Mouse (Mus musculus) forebrain, embryonic 16.5 days (tissue): ENCODE data around the gene Sik1. TPM values are rescaled to one million over a fixed set of nuclear protein-coding genes. Genes with fewer than 3 reads are reported as not detected.

Source experiments
- ATAC-seq: fragments of 200-750 bp; cut with Nextera tagmentation; 2 replicates; pipeline ENCODE4 v1.8.0; 2017; ENCODE audit warnings: mild to moderate bottlenecking, moderate library complexity
- H3K27ac ChIP-seq: fragments of 300-500 bp; sonication (generic); 2 replicates; pipeline ENCODE4 v1.5.1; 2014; ENCODE audit warnings: low read length, control low read depth
- H3K27me3 ChIP-seq: fragments of 300-500 bp; sonication (generic); replicated peaks from 2 replicates; pipeline ENCODE4 v1.6.1; 2014; ENCODE audit warnings: low read length; ENCODE audit not compliant: control insufficient read depth, insufficient read depth
- H3K36me3 ChIP-seq: fragments of 300-500 bp; sonication (generic); 2 replicates; pipeline ENCODE4 v1.6.1; 2014; ENCODE audit not compliant: control insufficient read depth, insufficient read depth
- H3K4me1 ChIP-seq: fragments of 300-500 bp; sonication (generic); replicated peaks from 2 replicates; pipeline ENCODE4 v1.6.1; 2014; ENCODE audit warnings: low read length; ENCODE audit not compliant: control insufficient read depth, insufficient read depth
- H3K4me2 ChIP-seq: fragments of 300-500 bp; sonication (generic); 2 replicates; pipeline ENCODE4 v1.6.1; 2014; ENCODE audit warnings: mild to moderate bottlenecking, low read length, control low read depth
- H3K4me3 ChIP-seq: fragments of 300-500 bp; sonication (generic); replicated peaks from 2 replicates; pipeline ENCODE4 v1.5.1; 2014; ENCODE audit warnings: mild to moderate bottlenecking, low read length, control low read depth
- H3K9ac ChIP-seq: fragments of 300-500 bp; sonication (generic); replicated peaks from 2 replicates; pipeline ENCODE4 v1.6.1; 2014; ENCODE audit warnings: low read depth, low read length, control low read depth
- H3K9me3 ChIP-seq: fragments of 300-500 bp; sonication (generic); 2 replicates; pipeline ENCODE4 v1.6.1; 2016; ENCODE audit warnings: low read length; ENCODE audit not compliant: control insufficient read depth
- WGBS: fragments of 180-500 bp; shearing (Covaris S2); extraction: QIAGEN DNeasy Blood & Tissue Kit; methylation state at CpG from one replicate; pipeline ENCODE4 v1.1.7; 2014; 5-methylcytosine and 5-hydroxymethylcytosine counted together
- polyA plus RNA-seq: library from polyadenylated mRNA; unstranded; fragments of >200 nt; fragmentation: Nextera tagmentation; extraction: Ambion mirVana; gene quantifications from 2 replicates; pipeline ENCODE4 v1.2.1, GENCODE M21; 2015

Sik1 gene
- polyA plus RNA-seq, 1 experiment from 2014 or later: 20.1 TPM

- no peak for ATAC-seq
- Histone ChIP-seq H3K4me2 (no peak overlapping the region), H3K27me3 (no peaks in the 10 kb centered on the region), H3K27ac (no peak overlapping the region), H3K4me3 (no peak overlapping the region), H3K9ac (no peak overlapping the region), H3K36me3 (peaks cover 24% of the 10 kb centered on the region), H3K4me1 (no peaks in the 10 kb centered on the region; the same call in 1 of the 2 replicates), H3K9me3 (no peaks in the 10 kb centered on the region)
- WGBS: 90% methylated on average over 3 of the region's 3 CpGs
These were observed 14.2 kb downstream of the Sik1 start for GRCm38 (mm10) chr17:31841453-31841841.

DNA sequence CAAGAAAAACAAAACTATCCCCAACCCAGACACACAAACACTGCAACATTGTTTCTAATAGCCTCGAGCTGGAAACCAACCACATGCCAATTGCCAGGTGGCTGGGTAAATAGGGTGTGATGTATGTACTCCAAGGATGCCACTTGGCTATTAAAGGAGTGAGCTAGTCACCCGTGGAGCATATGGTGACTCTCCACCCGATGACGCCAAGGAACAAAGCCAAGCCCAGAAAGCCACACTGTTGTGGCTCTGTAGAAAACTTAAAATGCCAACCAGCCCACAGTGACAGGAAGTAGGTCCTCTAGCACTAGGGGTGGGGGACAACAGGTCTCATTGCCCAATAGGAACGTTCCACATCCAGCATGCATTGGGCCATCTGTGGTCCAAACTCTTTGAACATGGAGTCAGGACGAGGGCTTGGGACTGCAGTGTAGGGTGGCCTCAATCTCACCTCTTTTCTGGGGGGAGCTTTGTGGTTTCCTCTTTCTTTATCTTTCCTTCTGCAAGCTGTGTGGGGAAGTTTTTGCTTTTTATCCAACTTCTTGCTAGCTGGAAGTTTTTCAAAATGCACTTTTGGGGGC, 15.1 kb downstream of the Sik1 start:
- Histone ChIP-seq H3K9ac (no peak overlapping the region), H3K27ac (no peak overlapping the region), H3K4me1 (no peaks in the 10 kb centered on the region; the same call in 1 of the 2 replicates), H3K36me3 (peaks cover 14% of the 10 kb centered on the region), H3K27me3 (no peaks in the 10 kb centered on the region), H3K9me3 (no peaks in the 10 kb centered on the region), H3K4me3 (no peak overlapping the region), H3K4me2 (no peak overlapping the region)
- ATAC-seq: peak; percentile 23; the same call in 1 of the 2 replicates
- whole genome bisulfite sequencing: 50% methylated on average over 6 of the region's 6 CpGs

- WGBS: 74% methylated on average over 7 of the region's 7 CpGs
- H3K27ac ChIP-seq: no peak overlapping the region
- H3K4me3 ChIP-seq: no peak overlapping the region
- no peaks in the 10 kb centered on the region for H3K27me3 ChIP-seq
- H3K9me3 ChIP-seq: no peaks in the 10 kb centered on the region
- no peaks in the 10 kb centered on the region for H3K36me3 ChIP-seq
- no peak overlapping the region for H3K9ac ChIP-seq
- no peak for ATAC-seq
- H3K4me2 ChIP-seq: no peak overlapping the region
- H3K4me1 ChIP-seq: no peaks in the 10 kb centered on the region; the same call in 1 of the 2 replicates
These were observed 18.8 kb downstream of the Sik1 start for GRCm38 (mm10) chr17:31836772-31837171.

DNA sequence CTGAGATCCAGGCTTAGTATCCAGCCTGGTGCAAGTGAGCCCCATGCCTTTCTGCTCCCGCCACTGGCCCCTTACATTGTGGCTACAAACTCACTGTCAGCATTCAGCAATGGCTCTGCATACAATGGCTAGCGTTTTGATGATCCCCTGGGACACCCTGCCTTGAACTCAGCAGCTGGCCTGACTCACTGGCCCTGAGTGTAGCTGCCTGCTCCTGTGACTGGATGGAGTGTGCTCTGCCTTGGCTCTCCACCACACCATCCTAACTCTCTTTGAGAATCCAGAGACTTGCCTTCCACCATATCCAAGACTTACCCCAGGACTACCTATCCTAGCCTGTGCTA, 19.4 kb downstream of the Sik1 start:
- H3K36me3 ChIP-seq: no peaks in the 10 kb centered on the region
- 80% methylated on average over 2 of the region's 2 CpGs for WGBS

DNA sequence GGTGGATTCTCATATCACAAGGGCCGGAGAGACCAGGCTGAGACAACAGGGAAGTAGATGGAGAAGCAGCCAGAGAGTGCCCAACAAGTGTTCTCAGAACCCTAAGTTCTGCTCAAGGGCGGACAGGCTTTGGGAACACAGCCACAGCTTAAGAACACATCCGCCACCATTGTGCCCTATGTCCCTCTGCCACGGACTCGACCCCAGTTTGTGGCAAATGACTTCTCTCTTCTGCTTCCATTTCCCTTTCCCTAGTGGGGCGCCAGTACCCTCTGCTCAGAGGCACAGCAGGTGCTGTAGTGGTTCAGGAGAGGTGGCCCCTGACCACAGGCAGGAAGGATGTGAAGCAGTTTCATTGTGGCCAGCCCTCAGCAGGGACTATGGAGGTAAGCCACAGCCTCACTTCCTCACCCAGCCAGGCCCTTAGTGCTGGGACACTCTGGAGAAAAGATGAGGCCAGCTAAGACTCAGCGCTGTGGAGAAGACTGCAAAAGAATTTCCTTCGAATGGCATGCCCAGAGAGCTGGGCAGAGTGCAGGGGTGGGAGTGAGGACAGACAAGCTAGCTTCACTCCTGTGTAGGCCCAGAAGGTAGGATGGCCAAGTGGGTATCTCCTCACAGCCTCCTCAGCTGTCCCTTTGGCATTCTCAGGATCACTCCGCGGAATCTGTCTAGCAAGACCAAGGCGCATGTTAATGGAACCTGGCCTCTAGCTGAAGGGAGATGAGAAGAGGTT, 19.9 kb downstream of the Sik1 start:
- H3K9me3 ChIP-seq: no peaks in the 10 kb centered on the region
- no peak overlapping the region for H3K4me2 ChIP-seq
- no peaks in the 10 kb centered on the region for H3K27me3 ChIP-seq
- ATAC-seq: no peak
- no peaks in the 10 kb centered on the region; the same call in 1 of the 2 replicates for H3K4me1 ChIP-seq
- no peak overlapping the region for H3K27ac ChIP-seq
- 94% methylated on average over 11 of the region's 11 CpGs for WGBS
- H3K9ac ChIP-seq: no peak overlapping the region
- H3K36me3 ChIP-seq: no peaks in the 10 kb centered on the region
- no peak overlapping the region for H3K4me3 ChIP-seq

More for the DNA sequence above, 19.4 kb downstream of the Sik1 start:
- no peaks in the 10 kb centered on the region for H3K9me3 ChIP-seq
- H3K4me3 ChIP-seq: no peak overlapping the region
- no peak for ATAC-seq
- no peak overlapping the region for H3K4me2 ChIP-seq
- no peaks in the 10 kb centered on the region; the same call in 1 of the 2 replicates for H3K4me1 ChIP-seq
- no peak overlapping the region for H3K9ac ChIP-seq
- no peaks in the 10 kb centered on the region for H3K27me3 ChIP-seq
- H3K27ac ChIP-seq: no peak overlapping the region

- H3K9me3 ChIP-seq: no peaks in the 10 kb centered on the region
- no peaks in the 10 kb centered on the region for H3K36me3 ChIP-seq
- H3K4me2 ChIP-seq: no peak overlapping the region
- H3K4me1 ChIP-seq: no peaks in the 10 kb centered on the region; the same call in 1 of the 2 replicates
- H3K4me3 ChIP-seq: no peak overlapping the region
- H3K27me3 ChIP-seq: no peaks in the 10 kb centered on the region
- no peak overlapping the region for H3K9ac ChIP-seq
- 83% methylated on average over 6 of the region's 6 CpGs for WGBS
- no peak overlapping the region for H3K27ac ChIP-seq
- no peak for ATAC-seq
These were observed 21.1 kb downstream of the Sik1 start for GRCm38 (mm10) chr17:31834320-31835065.

DNA sequence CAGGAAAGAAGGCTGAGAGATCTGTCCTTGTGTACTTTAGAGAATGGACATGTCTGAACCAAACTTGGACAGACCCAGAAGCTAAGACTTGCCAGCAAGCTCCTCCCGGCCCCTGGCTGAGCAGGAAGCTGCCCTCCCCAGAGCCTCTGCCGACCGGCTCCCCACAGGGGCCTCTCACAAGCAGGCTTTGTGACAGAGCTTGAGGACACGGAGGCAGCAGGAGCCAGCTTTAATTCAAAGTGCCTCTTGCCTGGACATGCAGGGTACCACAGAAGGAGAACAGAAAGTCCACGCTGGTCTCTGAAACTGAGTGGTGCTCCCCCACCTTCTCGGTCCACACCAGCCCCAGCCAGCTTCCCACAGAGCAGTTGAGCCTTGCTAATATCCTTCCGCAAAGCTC, 21.9 kb downstream of the Sik1 start:
- no peaks in the 10 kb centered on the region for H3K36me3 ChIP-seq
- H3K27ac ChIP-seq: no peak overlapping the region
- 32% methylated on average over 7 of the region's 7 CpGs for WGBS
- no peak for ATAC-seq
- H3K27me3 ChIP-seq: no peaks in the 10 kb centered on the region
- H3K9ac ChIP-seq: no peak overlapping the region
- no peak overlapping the region for H3K4me3 ChIP-seq
- no peaks in the 10 kb centered on the region; the same call in 1 of the 2 replicates for H3K4me1 ChIP-seq
- H3K4me2 ChIP-seq: no peak overlapping the region
- no peaks in the 10 kb centered on the region for H3K9me3 ChIP-seq

- H3K27me3 ChIP-seq: no peaks in the 10 kb centered on the region
- no peak for ATAC-seq
- H3K4me3 ChIP-seq: no peak overlapping the region
These were observed 23.0 kb downstream of the Sik1 start for GRCm38 (mm10) chr17:31832577-31832964.

DNA sequence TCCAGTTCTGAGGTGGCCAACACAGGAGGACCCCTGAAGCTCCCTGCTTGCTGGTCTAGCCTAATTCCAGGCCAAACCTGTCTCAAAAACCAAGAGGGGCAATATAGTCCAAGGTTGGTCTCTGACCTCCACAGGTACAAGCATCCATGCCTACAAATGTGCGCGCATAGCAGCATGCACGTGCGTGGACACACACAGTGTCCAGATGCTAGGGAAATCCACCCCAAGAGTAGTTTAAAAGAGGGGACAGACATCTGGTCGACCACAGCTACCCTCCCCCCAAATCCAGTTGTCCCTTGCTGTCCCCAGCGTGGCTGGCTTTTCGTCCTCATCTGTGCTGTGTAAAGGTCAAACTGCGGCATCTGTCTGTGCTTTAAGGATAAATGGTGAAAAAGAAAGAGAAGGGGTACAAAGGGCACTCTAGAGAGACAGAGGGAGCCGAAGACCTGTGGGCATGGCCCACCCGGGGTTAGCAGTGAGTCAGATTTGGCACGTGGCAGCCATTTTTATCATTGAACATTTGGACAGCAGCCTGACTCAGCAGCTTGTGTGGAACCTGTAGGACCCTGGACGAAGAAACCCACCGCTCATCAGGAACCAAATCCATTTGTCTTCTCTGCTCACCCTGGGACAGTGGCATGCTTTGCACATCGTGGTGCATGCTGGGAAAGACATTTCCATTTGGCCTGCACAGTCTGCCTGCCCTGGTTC, 23.6 kb downstream of the Sik1 start:
- Histone ChIP-seq H3K27me3 (no peaks in the 10 kb centered on the region), H3K9ac (no peak overlapping the region), H3K36me3 (no peaks in the 10 kb centered on the region), H3K9me3 (no peaks in the 10 kb centered on the region), H3K27ac (no peak overlapping the region), H3K4me3 (no peak overlapping the region), H3K4me2 (no peak overlapping the region), H3K4me1 (peaks cover 8% of the 10 kb centered on the region)
- 88% methylated on average over 14 of the region's 14 CpGs for WGBS
- no peak for ATAC-seq

More at GRCm38 (mm10) chr17:31832577-31832964, 23.0 kb downstream of the Sik1 start:
- H3K4me2 ChIP-seq: no peak overlapping the region
- no peaks in the 10 kb centered on the region for H3K36me3 ChIP-seq
- no peak overlapping the region for H3K27ac ChIP-seq
- 94% methylated on average over 9 of the region's 9 CpGs for WGBS
- H3K9ac ChIP-seq: no peak overlapping the region
- H3K4me1 ChIP-seq: peaks cover 3% of the 10 kb centered on the region
- H3K9me3 ChIP-seq: no peaks in the 10 kb centered on the region
